Mouse (Mus musculus): ENCODE results near the gene Hoxa1.

- no peak for TF ChIP-seq CTCF (IDR thresholded peaks at IDR 0.05)
- TF ChIP-seq EP300 (IDR thresholded peaks at IDR 0.05; ENCODE audit: insufficient read depth, low read depth, low read length), result no peak
- no peak for TF ChIP-seq POLR2A (IDR thresholded peaks at IDR 0.05; ENCODE audit: insufficient read depth, low read depth, low read length)
These were observed 2.6 kb downstream of the Hoxa1 start for GRCm38 (mm10) chr6:52155471-52155870.

All from heart, adult 2 months (tissue).